Mouse (Mus musculus): Measurements from ENCODE around the gene Eif4e1b.
"Not testable (repeated sequence)": the region's sequence is repeated elsewhere in the genome, so short reads cannot be mapped to it uniquely, and the experiment has no call there.

Gene Eif4e1b

GRCm38 (mm10) chr13:54760164-54760795 is 23.5 kb upstream of the Eif4e1b start:
- no peak for DNase-seq

- DNase-seq, result no peak
Measured at GRCm38 (mm10) chr13:54760906-54761305, 22.9 kb upstream of the Eif4e1b start.

- no peak for DNase-seq
Measured at GRCm38 (mm10) chr13:54765281-54766191, 18.3 kb upstream of the Eif4e1b start.

GRCm38 (mm10) chr13:54766192-54766768 is 17.5 kb upstream of the Eif4e1b start, which contains the start of gene Sncb:
TSS of gene Sncb (minus strand) at chr13:54766595.
- peak in 1 of 2 experiments; percentile 13 for DNase-seq

GRCm38 (mm10) chr13:54767012-54767411 is 16.8 kb upstream of the Eif4e1b start:
- DNase-seq, result no peak

GRCm38 (mm10) chr13:54780592-54780991 is 3.2 kb upstream of the Eif4e1b start:
- no peak for DNase-seq

- no peak for DNase-seq
Measured at GRCm38 (mm10) chr13:54781086-54781485, 2.7 kb upstream of the Eif4e1b start.

- DNase-seq, result no peak
Measured at GRCm38 (mm10) chr13:54783235-54783634, 563 bp upstream of the Eif4e1b start.

GRCm38 (mm10) chr13:54787591-54787990 is 3.8 kb downstream of the Eif4e1b start:
- DNase-seq, result not testable (repeated sequence)

GRCm38 (mm10) chr13:54788740-54789560 is 5.2 kb downstream of the Eif4e1b start, which contains the start of gene Tspan17:
TSS of gene Tspan17 (plus strand) at chr13:54789377.
- peak; percentile 99 for DNase-seq

- DNase-seq, result peak; percentile 61 to 75
Measured at GRCm38 (mm10) chr13:54789561-54790397, 6.0 kb downstream of the Eif4e1b start.

- DNase-seq, result no peak
Measured at GRCm38 (mm10) chr13:54792259-54793230, 8.7 kb downstream of the Eif4e1b start.

GRCm38 (mm10) chr13:54794002-54794577 is 10.3 kb downstream of the Eif4e1b start:
- DNase-seq, result no peak

GRCm38 (mm10) chr13:54794843-54795242 is 11.0 kb downstream of the Eif4e1b start:
- DNase-seq, result no peak

- peak; percentile 24 to 28 for DNase-seq
Measured at GRCm38 (mm10) chr13:54797356-54797755, 13.6 kb downstream of the Eif4e1b start.

- DNase-seq, result no peak
Measured at GRCm38 (mm10) chr13:54797861-54798643, 14.3 kb downstream of the Eif4e1b start.

GRCm38 (mm10) chr13:54798740-54799139 is 14.9 kb downstream of the Eif4e1b start:
- DNase-seq, result no peak

- DNase-seq, result peak; percentile 52 to 64
Measured at GRCm38 (mm10) chr13:54799701-54800100, 15.9 kb downstream of the Eif4e1b start.

- DNase-seq, result no peak
Measured at GRCm38 (mm10) chr13:54800206-54800605, 16.4 kb downstream of the Eif4e1b start.

Data from lung, adult 18-20 months (tissue).